Mouse (Mus musculus): Measurements from ENCODE around the gene Hist3h2ba. TPM values are rescaled to one million over a fixed set of nuclear protein-coding genes. Genes with fewer than 3 reads are reported as not detected.
"Not testable (repeated sequence)": the region's sequence is repeated elsewhere in the genome, so short reads cannot be mapped to it uniquely, and the experiment has no call there.

The Hist3h2ba gene
- polyA plus RNA-seq, 1 experiment from 2014 or later = 6.3 TPM

GRCm38 (mm10) chr11:58947798-58948528 is 757 bp upstream of the Hist3h2ba start:
- Histone ChIP-seq H3K27ac (ENCODE audit: low read depth, low read length) (0 out of 2 replicates have a peak overlapping the region, but pooled peaks have one; percentile 30), H3K27me3 (replicated peaks; ENCODE audit: control insufficient read depth, insufficient read depth, low read length) (peaks cover 38% of the 10 kb centered on the region), H3K4me2 (peak overlapping the region; percentile 70), H3K36me3 (ENCODE audit: control insufficient read depth, insufficient read depth, low read length) (no peaks in the 10 kb centered on the region), H3K4me3 (ENCODE audit: low read depth, low read length) (peak overlapping the region; percentile 46), H3K4me1 (replicated peaks; ENCODE audit: control insufficient read depth, insufficient read depth, low read length) (no peaks in the 10 kb centered on the region; the same call in 1 of the 2 replicates), H3K9ac (ENCODE audit: low read depth, low read length) (peak overlapping the region; percentile 35), H3K9me3 (ENCODE audit: control insufficient read depth, low read length) (no peaks in the 10 kb centered on the region)
- DNase-seq (ENCODE audit: low spot score) (no peak), ATAC-seq (replicated peaks; ENCODE audit: low FRiP score) (no peak)
- WGBS = 24% methylated on average over 23 of the region's 23 CpGs

- peak overlapping the region; percentile 70 for H3K4me2 ChIP-seq
- DNase-seq (ENCODE audit: low spot score) (no peak), ATAC-seq (replicated peaks; ENCODE audit: low FRiP score) (no peak)
- 18% methylated on average over 20 of the region's 20 CpGs for WGBS
- no peaks in the 10 kb centered on the region for H3K9me3 ChIP-seq (ENCODE audit: control insufficient read depth, low read length)
- peaks cover 33% of the 10 kb centered on the region for H3K27me3 ChIP-seq (replicated peaks; ENCODE audit: control insufficient read depth, insufficient read depth, low read length)
- H3K9ac ChIP-seq (ENCODE audit: low read depth, low read length) = peak overlapping the region; percentile 51; the same call in 1 of the 2 replicates
- peaks cover 8% of the 10 kb centered on the region for H3K4me1 ChIP-seq (replicated peaks; ENCODE audit: control insufficient read depth, insufficient read depth, low read length)
- H3K27ac ChIP-seq (ENCODE audit: low read depth, low read length) = peak overlapping the region; percentile 76
- peak overlapping the region; percentile 46 for H3K4me3 ChIP-seq (ENCODE audit: low read depth, low read length)
- no peaks in the 10 kb centered on the region for H3K36me3 ChIP-seq (ENCODE audit: control insufficient read depth, insufficient read depth, low read length)
Observed at GRCm38 (mm10) chr11:58949480-58950431, 1.0 kb downstream of the Hist3h2ba start.

GRCm38 (mm10) chr11:58951210-58951609 is 2.5 kb downstream of the Hist3h2ba start:
- H3K9me3 ChIP-seq (ENCODE audit: control insufficient read depth, low read length) = no peaks in the 10 kb centered on the region
- H3K27me3 ChIP-seq (replicated peaks; ENCODE audit: control insufficient read depth, insufficient read depth, low read length) = peaks cover 33% of the 10 kb centered on the region

GRCm38 (mm10) chr11:58953351-58954169 is 4.8 kb downstream of the Hist3h2ba start:
- ATAC-seq (replicated peaks; ENCODE audit: low FRiP score) = peak; percentile 37
- Histone ChIP-seq H3K36me3 (ENCODE audit: control insufficient read depth, insufficient read depth, low read length) (no peaks in the 10 kb centered on the region; the same call in 1 of the 2 replicates), H3K4me1 (replicated peaks; ENCODE audit: control insufficient read depth, insufficient read depth, low read length) (peaks cover 16% of the 10 kb centered on the region), H3K27ac (ENCODE audit: low read depth, low read length) (peak overlapping the region; percentile 100), H3K4me3 (ENCODE audit: low read depth, low read length) (peak overlapping the region; percentile 91), H3K4me2 (peak overlapping the region; percentile 97), H3K9me3 (ENCODE audit: control insufficient read depth, low read length) (no peaks in the 10 kb centered on the region), H3K9ac (ENCODE audit: low read depth, low read length) (peak overlapping the region; percentile 99), H3K27me3 (replicated peaks; ENCODE audit: control insufficient read depth, insufficient read depth, low read length) (peaks cover 20% of the 10 kb centered on the region)
- 1% methylated on average over 33 of the region's 33 CpGs for WGBS
- DNase-seq (ENCODE audit: low spot score) = peak; percentile 67

More at GRCm38 (mm10) chr11:58951210-58951609, 2.5 kb downstream of the Hist3h2ba start:
- no peak for ATAC-seq (replicated peaks; ENCODE audit: low FRiP score)
- Histone ChIP-seq H3K4me2 (no peak overlapping the region), H3K36me3 (ENCODE audit: control insufficient read depth, insufficient read depth, low read length) (no peaks in the 10 kb centered on the region), H3K27ac (ENCODE audit: low read depth, low read length) (no peak overlapping the region), H3K9ac (ENCODE audit: low read depth, low read length) (no peak overlapping the region), H3K4me3 (ENCODE audit: low read depth, low read length) (no peak overlapping the region), H3K4me1 (replicated peaks; ENCODE audit: control insufficient read depth, insufficient read depth, low read length) (peaks cover 10% of the 10 kb centered on the region)
- WGBS = 85% methylated on average over 5 of the region's 5 CpGs
- DNase-seq (ENCODE audit: low spot score) = no peak

GRCm38 (mm10) chr11:58954170-58954419 is 5.4 kb downstream of the Hist3h2ba start:
- peak overlapping the region; percentile 91 for H3K4me3 ChIP-seq (ENCODE audit: low read depth, low read length)
- peak; percentile 28; the same call in 1 of the 2 replicates for ATAC-seq (replicated peaks; ENCODE audit: low FRiP score)
- peak overlapping the region; percentile 99 for H3K9ac ChIP-seq (ENCODE audit: low read depth, low read length)
- WGBS = 0% methylated on average over 17 of the region's 17 CpGs
- not testable (repeated sequence) for DNase-seq (ENCODE audit: low spot score); H3K36me3 ChIP-seq (ENCODE audit: control insufficient read depth, insufficient read depth, low read length); H3K9me3 ChIP-seq (ENCODE audit: control insufficient read depth, low read length)
- peak overlapping the region; percentile 97 for H3K4me2 ChIP-seq
- peaks cover 21% of the 10 kb centered on the region for H3K4me1 ChIP-seq (replicated peaks; ENCODE audit: control insufficient read depth, insufficient read depth, low read length)
- peak overlapping the region; percentile 100 for H3K27ac ChIP-seq (ENCODE audit: low read depth, low read length)
- peaks cover 20% of the 10 kb centered on the region for H3K27me3 ChIP-seq (replicated peaks; ENCODE audit: control insufficient read depth, insufficient read depth, low read length)

GRCm38 (mm10) chr11:58954420-58955142 is 5.9 kb downstream of the Hist3h2ba start, which contains the start of the genes Hist3h2a and Trim17:
Gene Hist3h2a (plus strand): TSS chr11:58954685.
Gene Trim17 (plus strand): TSS chr11:58954685.
- under 1% methylated on average over 49 of the region's 49 CpGs for WGBS
- Histone ChIP-seq H3K9me3 (ENCODE audit: control insufficient read depth, low read length) (no peaks in the 10 kb centered on the region), H3K4me3 (ENCODE audit: low read depth, low read length) (peak within 1 kb of the TSS; percentile 91), H3K4me2 (peak within 1 kb of the TSS; percentile 97), H3K27ac (ENCODE audit: low read depth, low read length) (peak within 1 kb of the TSS; percentile 100), H3K36me3 (ENCODE audit: control insufficient read depth, insufficient read depth, low read length) (no peaks in the 10 kb centered on the region; the same call in 1 of the 2 replicates), H3K4me1 (replicated peaks; ENCODE audit: control insufficient read depth, insufficient read depth, low read length) (peaks cover 25% of the 10 kb centered on the region), H3K9ac (ENCODE audit: low read depth, low read length) (peak within 1 kb of the TSS; percentile 99), H3K27me3 (replicated peaks; ENCODE audit: control insufficient read depth, insufficient read depth, low read length) (peaks cover 15% of the 10 kb centered on the region)
- DNase-seq (ENCODE audit: low spot score) = peak; percentile 83
- peak; percentile 88 for ATAC-seq (replicated peaks; ENCODE audit: low FRiP score)

- Histone ChIP-seq H3K36me3 (ENCODE audit: control insufficient read depth, insufficient read depth, low read length) (no peaks in the 10 kb centered on the region; the same call in 1 of the 2 replicates), H3K4me2 (peak overlapping the region; percentile 97), H3K4me1 (replicated peaks; ENCODE audit: control insufficient read depth, insufficient read depth, low read length) (peaks cover 28% of the 10 kb centered on the region), H3K9ac (ENCODE audit: low read depth, low read length) (peak overlapping the region; percentile 99), H3K27me3 (replicated peaks; ENCODE audit: control insufficient read depth, insufficient read depth, low read length) (peaks cover 9% of the 10 kb centered on the region), H3K4me3 (ENCODE audit: low read depth, low read length) (peak overlapping the region; percentile 91), H3K27ac (ENCODE audit: low read depth, low read length) (peak overlapping the region; percentile 100), H3K9me3 (ENCODE audit: control insufficient read depth, low read length) (no peaks in the 10 kb centered on the region)
- 1% methylated on average over 20 of the region's 20 CpGs for WGBS
- DNase-seq (ENCODE audit: low spot score) (no peak), ATAC-seq (replicated peaks; ENCODE audit: low FRiP score) (no peak)
Observed at GRCm38 (mm10) chr11:58955143-58955867, 6.6 kb downstream of the Hist3h2ba start.

All from liver, embryonic 11.5 days (tissue).